Mouse (Mus musculus): ENCODE measurements around the gene Celf2. TPM values are rescaled to one million over a fixed set of nuclear protein-coding genes. Genes with fewer than 3 reads are reported as not detected.

The Celf2 gene
- polyA plus RNA-seq, 1 experiment from 2014 or later = 68.8 TPM

- DNase-seq (ENCODE audit: low spot score) = no peak
- 86% methylated on average over 2 of the region's 2 CpGs for WGBS
Measured at GRCm38 (mm10) chr2:6723602-6724001, 785.8 kb downstream of the Celf2 start.

GRCm38 (mm10) chr2:6721460-6722401 is 787.6 kb downstream of the Celf2 start:
- Histone ChIP-seq H3K9ac (ENCODE audit: low read depth, low read length) (peak overlapping the region; percentile 50), H3K36me3 (ENCODE audit: control insufficient read depth, insufficient read depth, low read length) (no peaks in the 10 kb centered on the region), H3K27ac (replicated peaks; ENCODE audit: low read depth, low read length) (peak overlapping the region; percentile 54), H3K4me3 (ENCODE audit: low read depth, low read length) (peak overlapping the region; percentile 30), H3K4me1 (ENCODE audit: control insufficient read depth, insufficient read depth, low read length) (0 out of 2 replicates have a peak, but pooled peaks cover 16% of the 10 kb centered on the region), H3K4me2 (ENCODE audit: low read depth, low read length) (peak overlapping the region; percentile 71), H3K27me3 (replicated peaks; ENCODE audit: control insufficient read depth, insufficient read depth, low read length) (no peaks in the 10 kb centered on the region), H3K9me3 (ENCODE audit: control insufficient read depth, low read length) (no peaks in the 10 kb centered on the region)
- WGBS = 9% methylated on average over 17 of the region's 17 CpGs
- ATAC-seq (ENCODE audit: low read depth) (peak; percentile 83), DNase-seq (ENCODE audit: low spot score) (peak; percentile 91)

More at GRCm38 (mm10) chr2:6723602-6724001, 785.8 kb downstream of the Celf2 start:
- Histone ChIP-seq H3K4me1 (ENCODE audit: control insufficient read depth, insufficient read depth, low read length) (0 out of 2 replicates have a peak, but pooled peaks cover 16% of the 10 kb centered on the region), H3K4me3 (ENCODE audit: low read depth, low read length) (no peak overlapping the region), H3K27ac (replicated peaks; ENCODE audit: low read depth, low read length) (no peak overlapping the region), H3K27me3 (replicated peaks; ENCODE audit: control insufficient read depth, insufficient read depth, low read length) (no peaks in the 10 kb centered on the region), H3K4me2 (ENCODE audit: low read depth, low read length) (no peak overlapping the region), H3K9ac (ENCODE audit: low read depth, low read length) (no peak overlapping the region), H3K9me3 (ENCODE audit: control insufficient read depth, low read length) (no peaks in the 10 kb centered on the region), H3K36me3 (ENCODE audit: control insufficient read depth, insufficient read depth, low read length) (no peaks in the 10 kb centered on the region)
- ATAC-seq (ENCODE audit: low read depth) = no peak

- peak overlapping the region; percentile 30 for H3K4me3 ChIP-seq (ENCODE audit: low read depth, low read length)
- peak; percentile 80 for DNase-seq (ENCODE audit: low spot score)
- H3K9me3 ChIP-seq (ENCODE audit: control insufficient read depth, low read length) = no peaks in the 10 kb centered on the region
- no peaks in the 10 kb centered on the region for H3K36me3 ChIP-seq (ENCODE audit: control insufficient read depth, insufficient read depth, low read length)
- H3K27me3 ChIP-seq (replicated peaks; ENCODE audit: control insufficient read depth, insufficient read depth, low read length) = no peaks in the 10 kb centered on the region
- 0 out of 2 replicates have a peak, but pooled peaks cover 16% of the 10 kb centered on the region for H3K4me1 ChIP-seq (ENCODE audit: control insufficient read depth, insufficient read depth, low read length)
- H3K4me2 ChIP-seq (ENCODE audit: low read depth, low read length) = peak overlapping the region; percentile 71
- 20% methylated on average over 9 of the region's 11 CpGs for WGBS
- H3K9ac ChIP-seq (ENCODE audit: low read depth, low read length) = peak overlapping the region; percentile 50
- H3K27ac ChIP-seq (replicated peaks; ENCODE audit: low read depth, low read length) = peak overlapping the region; percentile 54; the same call in 1 of the 2 replicates
- peak; percentile 86 for ATAC-seq (ENCODE audit: low read depth)
Measured at GRCm38 (mm10) chr2:6720753-6721459, 788.5 kb downstream of the Celf2 start.

GRCm38 (mm10) chr2:6718864-6719263 is 790.5 kb downstream of the Celf2 start:
- Histone ChIP-seq H3K36me3 (ENCODE audit: control insufficient read depth, insufficient read depth, low read length) (no peaks in the 10 kb centered on the region), H3K4me3 (ENCODE audit: low read depth, low read length) (no peak overlapping the region), H3K9me3 (ENCODE audit: control insufficient read depth, low read length) (no peaks in the 10 kb centered on the region), H3K4me2 (ENCODE audit: low read depth, low read length) (no peak overlapping the region), H3K4me1 (ENCODE audit: control insufficient read depth, insufficient read depth, low read length) (0 out of 2 replicates have a peak, but pooled peaks cover 16% of the 10 kb centered on the region), H3K27ac (replicated peaks; ENCODE audit: low read depth, low read length) (no peak overlapping the region), H3K9ac (ENCODE audit: low read depth, low read length) (no peak overlapping the region), H3K27me3 (replicated peaks; ENCODE audit: control insufficient read depth, insufficient read depth, low read length) (no peaks in the 10 kb centered on the region)
- DNase-seq (ENCODE audit: low spot score) (no peak), ATAC-seq (ENCODE audit: low read depth) (no peak)

- H3K4me1 ChIP-seq (ENCODE audit: control insufficient read depth, insufficient read depth, low read length) = 0 out of 2 replicates have a peak, but pooled peaks cover 16% of the 10 kb centered on the region
- no peaks in the 10 kb centered on the region for H3K27me3 ChIP-seq (replicated peaks; ENCODE audit: control insufficient read depth, insufficient read depth, low read length)
- no peak overlapping the region for H3K27ac ChIP-seq (replicated peaks; ENCODE audit: low read depth, low read length)
- DNase-seq (ENCODE audit: low spot score) = no peak
- 67% methylated on average over 3 of the region's 3 CpGs for WGBS
- H3K9ac ChIP-seq (ENCODE audit: low read depth, low read length) = no peak overlapping the region
- H3K4me3 ChIP-seq (ENCODE audit: low read depth, low read length) = no peak overlapping the region
- ATAC-seq (ENCODE audit: low read depth) = no peak
- no peaks in the 10 kb centered on the region for H3K9me3 ChIP-seq (ENCODE audit: control insufficient read depth, low read length)
- H3K4me2 ChIP-seq (ENCODE audit: low read depth, low read length) = no peak overlapping the region
- H3K36me3 ChIP-seq (ENCODE audit: control insufficient read depth, insufficient read depth, low read length) = no peaks in the 10 kb centered on the region
Measured at GRCm38 (mm10) chr2:6717953-6718352, 791.4 kb downstream of the Celf2 start.

- no peak overlapping the region for H3K4me3 ChIP-seq (ENCODE audit: low read depth, low read length)
- WGBS = 92% methylated on average over 3 of the region's 3 CpGs
- no peak overlapping the region for H3K4me2 ChIP-seq (ENCODE audit: low read depth, low read length)
- H3K9me3 ChIP-seq (ENCODE audit: control insufficient read depth, low read length) = no peaks in the 10 kb centered on the region
- H3K27me3 ChIP-seq (replicated peaks; ENCODE audit: control insufficient read depth, insufficient read depth, low read length) = no peaks in the 10 kb centered on the region
- no peak overlapping the region for H3K27ac ChIP-seq (replicated peaks; ENCODE audit: low read depth, low read length)
- H3K4me1 ChIP-seq (ENCODE audit: control insufficient read depth, insufficient read depth, low read length) = no peaks in the 10 kb centered on the region
- no peak for DNase-seq (ENCODE audit: low spot score)
- H3K36me3 ChIP-seq (ENCODE audit: control insufficient read depth, insufficient read depth, low read length) = no peaks in the 10 kb centered on the region
- no peak for ATAC-seq (ENCODE audit: low read depth)
- H3K9ac ChIP-seq (ENCODE audit: low read depth, low read length) = no peak overlapping the region
Measured at GRCm38 (mm10) chr2:6715562-6715961, 793.8 kb downstream of the Celf2 start.

- no peak overlapping the region for H3K4me3 ChIP-seq (ENCODE audit: low read depth, low read length)
- H3K9me3 ChIP-seq (ENCODE audit: control insufficient read depth, low read length) = no peaks in the 10 kb centered on the region
- no peak for ATAC-seq (ENCODE audit: low read depth)
- no peak overlapping the region for H3K9ac ChIP-seq (ENCODE audit: low read depth, low read length)
- no peak overlapping the region for H3K27ac ChIP-seq (replicated peaks; ENCODE audit: low read depth, low read length)
- no peaks in the 10 kb centered on the region for H3K27me3 ChIP-seq (replicated peaks; ENCODE audit: control insufficient read depth, insufficient read depth, low read length)
- 88% methylated on average over 6 of the region's 6 CpGs for WGBS
- no peaks in the 10 kb centered on the region for H3K4me1 ChIP-seq (ENCODE audit: control insufficient read depth, insufficient read depth, low read length)
- H3K4me2 ChIP-seq (ENCODE audit: low read depth, low read length) = no peak overlapping the region
- no peak for DNase-seq (ENCODE audit: low spot score)
- no peaks in the 10 kb centered on the region for H3K36me3 ChIP-seq (ENCODE audit: control insufficient read depth, insufficient read depth, low read length)
Measured at GRCm38 (mm10) chr2:6713529-6713928, 795.8 kb downstream of the Celf2 start.

GRCm38 (mm10) chr2:6710687-6711430 is 798.5 kb downstream of the Celf2 start:
- H3K9me3 ChIP-seq (ENCODE audit: control insufficient read depth, low read length) = no peaks in the 10 kb centered on the region
- ATAC-seq (ENCODE audit: low read depth) = no peak
- H3K9ac ChIP-seq (ENCODE audit: low read depth, low read length) = no peak overlapping the region
- H3K27ac ChIP-seq (replicated peaks; ENCODE audit: low read depth, low read length) = no peak overlapping the region
- H3K4me3 ChIP-seq (ENCODE audit: low read depth, low read length) = no peak overlapping the region
- 0 out of 2 replicates have a peak, but pooled peaks cover 5% of the 10 kb centered on the region for H3K4me1 ChIP-seq (ENCODE audit: control insufficient read depth, insufficient read depth, low read length)
- H3K4me2 ChIP-seq (ENCODE audit: low read depth, low read length) = no peak overlapping the region
- no peak for DNase-seq (ENCODE audit: low spot score)
- no peaks in the 10 kb centered on the region for H3K36me3 ChIP-seq (ENCODE audit: control insufficient read depth, insufficient read depth, low read length)
- WGBS = 84% methylated on average over 7 of the region's 7 CpGs
- no peaks in the 10 kb centered on the region for H3K27me3 ChIP-seq (replicated peaks; ENCODE audit: control insufficient read depth, insufficient read depth, low read length)

All from embryonic facial prominence, embryonic 14.5 days (tissue).